Mouse (Mus musculus) liver, embryonic 14.5 days (tissue): Measurements from ENCODE around the gene Ccl6. TPM values are rescaled to one million over a fixed set of nuclear protein-coding genes. Genes with fewer than 3 reads are reported as not detected.

Source experiments
- ATAC-seq: fragments of 200-750 bp; cut with Nextera tagmentation; 2 replicates; pipeline ENCODE4 v1.8.0; 2017; ENCODE audit warnings: moderate number of reproducible peaks, mild to moderate bottlenecking, moderate library complexity; ENCODE audit not compliant: insufficient read depth
- DNase-seq, 3 experiments: peaks; one replicate each; pipeline ENCODE4 v3.0.0-alpha.2; 2012 to 2013; ENCODE audit warnings: low read depth in 3 of 3, low spot score in 3 of 3
- H3K27ac ChIP-seq: fragments of 300-500 bp; sonication (generic); 2 replicates; pipeline ENCODE4 v1.5.1; 2014; ENCODE audit warnings: moderate library complexity, mild to moderate bottlenecking, control low read depth, inconsistent platforms
- H3K27me3 ChIP-seq: fragments of 300-500 bp; sonication (generic); 2 replicates; pipeline ENCODE4 v1.6.1; 2014; ENCODE audit warnings: mild to moderate bottlenecking, low read length, moderate library complexity; ENCODE audit not compliant: control insufficient read depth, insufficient read depth
- H3K36me3 ChIP-seq: fragments of 300-500 bp; sonication (generic); replicated peaks from 2 replicates; pipeline ENCODE4 v1.6.1; 2014; ENCODE audit warnings: low read depth; ENCODE audit not compliant: control insufficient read depth, insufficient read depth
- H3K4me1 ChIP-seq, 2 experiments: fragments of 200-500 bp in 1 of 2; fragments of 300-500 bp in 1 of 2; sonication (generic) in 1 of 2; replicated peaks; 2 replicates each; pipeline ENCODE4 v1.6.1; 2012 to 2014; ENCODE audit warnings: antibody characterized with exemption in 1 of 2, inconsistent platforms in 1 of 2, low read length in 1 of 2; ENCODE audit not compliant: control insufficient read depth in 2 of 2, insufficient read depth in 2 of 2
- H3K4me2 ChIP-seq: fragments of 300-500 bp; sonication (generic); 2 replicates; pipeline ENCODE4 v1.6.1; 2014; ENCODE audit warnings: low read depth, mild to moderate bottlenecking, control low read depth, moderate library complexity
- H3K4me3 ChIP-seq, 2 experiments: fragments of 200-500 bp in 1 of 2; fragments of 300-500 bp in 1 of 2; sonication (generic) in 1 of 2; 2 replicates each; pipeline ENCODE4 v1.5.1; 2012 to 2014; ENCODE audit warnings: low read depth in 2 of 2, low read length in 2 of 2, mild to moderate bottlenecking in 2 of 2, control low read depth in 1 of 2, inconsistent platforms in 1 of 2, moderate library complexity in 1 of 2; ENCODE audit not compliant: insufficient read depth in 1 of 2
- H3K9ac ChIP-seq: fragments of 300-500 bp; sonication (generic); replicated peaks from 2 replicates; pipeline ENCODE4 v1.6.1; 2014; ENCODE audit warnings: mild to moderate bottlenecking, control low read depth, moderate library complexity
- H3K9me3 ChIP-seq: fragments of 300-500 bp; sonication (generic); 2 replicates; pipeline ENCODE4 v1.6.1; 2016; ENCODE audit warnings: low read length, mixed read lengths; ENCODE audit not compliant: control insufficient read depth
- CTCF ChIP-seq: IDR thresholded peaks from 2 replicates; pipeline ENCODE4 v1.5.1; 2016; ENCODE audit warnings: antibody characterized with exemption, low read depth, control low read depth
- EP300 ChIP-seq: IDR thresholded peaks from 2 replicates; pipeline ENCODE4 v1.6.1; 2016; ENCODE audit warnings: antibody characterized with exemption, low read depth
- WGBS: fragments of 180-500 bp; shearing (Covaris S2); extraction: QIAGEN DNeasy Blood & Tissue Kit; methylation state at CpG from one replicate; pipeline ENCODE4 v1.1.7; 2014; ENCODE audit not compliant: insufficient replicate concordance; 5-methylcytosine and 5-hydroxymethylcytosine counted together
- polyA plus RNA-seq, 2 experiments: library from polyadenylated mRNA; depleted of rRNA in 1 of 2; stranded (reverse) in 1 of 2; unstranded in 1 of 2; fragments of >200 nt; fragmentation: Nextera tagmentation in 1 of 2; extraction: Ambion mirVana in 1 of 2; gene quantifications; 2 replicates each; pipeline versions ENCODE4 v1.2.1 to v1.2.3; 2012 to 2014

Ccl6 gene
- polyA plus RNA-seq, 2 experiments, result 2.6 to 12.7 TPM

GRCm38 (mm10) chr11:83616586-83616985 is 23.7 kb upstream of the Ccl6 start:
- ATAC-seq (no peak), DNase-seq (no peak)
- H3K36me3 ChIP-seq, result no peaks in the 10 kb centered on the region
- no peak for TF ChIP-seq CTCF
- TF ChIP-seq EP300, result no peak
- no peak overlapping the region for H3K4me2 ChIP-seq
- no peaks in the 10 kb centered on the region for H3K27me3 ChIP-seq
- H3K4me1 ChIP-seq, result no peaks in the 10 kb centered on the region
- 51% methylated on average over 1 of the region's 1 CpGs for WGBS
- H3K4me3 ChIP-seq, result no peak overlapping the region
- no peak overlapping the region for H3K27ac ChIP-seq
- no peak overlapping the region for H3K9ac ChIP-seq
- no peaks in the 10 kb centered on the region for H3K9me3 ChIP-seq

- Histone ChIP-seq H3K36me3 (no peaks in the 10 kb centered on the region), H3K9me3 (no peaks in the 10 kb centered on the region), H3K4me2 (no peak overlapping the region), H3K4me1 (no peaks in the 10 kb centered on the region), H3K27me3 (no peaks in the 10 kb centered on the region), H3K9ac (no peak overlapping the region), H3K4me3 (no peak overlapping the region), H3K27ac (no peak overlapping the region)
- ATAC-seq, result no peak
- WGBS, result 42% methylated on average over 2 of the region's 2 CpGs
- TF ChIP-seq EP300, result no peak
- no peak for TF ChIP-seq CTCF
- no peak for DNase-seq
Observed at GRCm38 (mm10) chr11:83610900-83611299, 18.0 kb upstream of the Ccl6 start.

GRCm38 (mm10) chr11:83606396-83606795 is 13.5 kb upstream of the Ccl6 start:
- Histone ChIP-seq H3K4me1 (no peaks in the 10 kb centered on the region), H3K9ac (no peak overlapping the region), H3K27me3 (no peaks in the 10 kb centered on the region), H3K4me2 (no peak overlapping the region), H3K4me3 (no peak overlapping the region), H3K27ac (no peak overlapping the region), H3K36me3 (no peaks in the 10 kb centered on the region), H3K9me3 (no peaks in the 10 kb centered on the region)
- 21% methylated on average over 1 of the region's 1 CpGs for WGBS
- DNase-seq (no peak), ATAC-seq (no peak)
- TF ChIP-seq EP300 (no peak), CTCF (no peak)

DNA sequence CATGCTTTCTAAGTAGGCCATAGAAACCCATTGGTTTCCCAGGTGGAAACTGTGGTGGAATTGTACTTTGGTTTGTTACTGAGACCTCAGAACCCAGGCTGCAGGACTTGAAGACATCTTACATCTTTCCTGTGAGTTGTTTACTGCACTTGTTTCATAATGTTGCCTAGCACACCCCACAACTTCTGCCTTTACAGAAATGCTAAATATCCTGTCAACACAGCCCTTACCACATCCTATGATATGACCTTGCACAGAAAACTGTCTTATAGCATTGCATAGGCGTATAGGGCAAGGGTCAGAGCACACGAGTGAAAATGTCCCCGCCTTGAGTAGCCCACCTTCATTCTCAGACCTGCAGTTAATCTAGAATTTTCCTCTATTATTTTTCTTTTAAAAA is 12.6 kb upstream of the Ccl6 start:
- Histone ChIP-seq H3K9ac (no peak overlapping the region), H3K4me3 (no peak overlapping the region), H3K27ac (no peak overlapping the region), H3K4me2 (no peak overlapping the region), H3K36me3 (no peaks in the 10 kb centered on the region), H3K27me3 (no peaks in the 10 kb centered on the region), H3K4me1 (no peaks in the 10 kb centered on the region), H3K9me3 (no peaks in the 10 kb centered on the region)
- 59% methylated on average over 3 of the region's 3 CpGs for WGBS
- ATAC-seq (no peak), DNase-seq (no peak)
- no peak for TF ChIP-seq EP300
- no peak for TF ChIP-seq CTCF

- H3K9ac ChIP-seq, result no peak overlapping the region
- 58% methylated on average over 4 of the region's 4 CpGs for WGBS
- no peaks in the 10 kb centered on the region for H3K4me1 ChIP-seq
- no peak overlapping the region for H3K4me2 ChIP-seq
- ATAC-seq (no peak), DNase-seq (no peak)
- no peaks in the 10 kb centered on the region for H3K36me3 ChIP-seq
- no peaks in the 10 kb centered on the region for H3K9me3 ChIP-seq
- H3K4me3 ChIP-seq, result no peak overlapping the region
- H3K27me3 ChIP-seq, result no peaks in the 10 kb centered on the region
- H3K27ac ChIP-seq, result no peak overlapping the region
- TF ChIP-seq CTCF (no peak), EP300 (no peak)
Observed at GRCm38 (mm10) chr11:83604698-83605097, 11.8 kb upstream of the Ccl6 start.

GRCm38 (mm10) chr11:83603399-83603798 is 10.5 kb upstream of the Ccl6 start:
- Histone ChIP-seq H3K27ac (no peak overlapping the region), H3K4me1 (no peaks in the 10 kb centered on the region), H3K36me3 (no peaks in the 10 kb centered on the region), H3K9ac (no peak overlapping the region), H3K4me3 (no peak overlapping the region), H3K27me3 (no peaks in the 10 kb centered on the region), H3K9me3 (no peaks in the 10 kb centered on the region), H3K4me2 (no peak overlapping the region)
- ATAC-seq (no peak), DNase-seq (no peak)
- WGBS, result 72% methylated on average over 3 of the region's 3 CpGs
- TF ChIP-seq EP300 (no peak), CTCF (no peak)
